Mouse (Mus musculus): ENCODE measurements at regions not wholly inside any gene's neighbourhood (a gene's known extent, or its start where the extent isn't known, plus 50 kb on each side); places are given as distances from the start of the nearest gene placed in this dataset.

DNA sequence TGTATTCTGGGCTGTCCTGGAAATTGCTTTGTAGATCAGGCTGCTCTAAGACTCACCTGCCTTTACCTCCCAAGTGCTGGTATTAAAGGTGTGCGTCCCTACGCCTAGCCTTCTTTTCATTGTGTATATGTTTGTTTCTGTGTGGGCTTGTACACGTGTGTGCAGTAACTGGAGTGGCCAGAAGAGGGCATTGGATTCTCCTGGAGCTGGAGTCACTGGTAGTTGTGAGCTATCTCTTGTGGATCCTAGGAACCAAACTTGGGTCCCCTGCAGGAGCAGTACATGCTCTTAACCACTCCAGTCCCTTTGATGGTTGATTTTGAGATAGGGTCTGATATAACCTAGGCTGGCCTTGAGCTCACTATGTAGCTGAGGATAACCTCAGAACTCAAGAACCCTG lies 93.2 kb upstream of the Lhx1 start:
- TF ChIP-seq CTCF (IDR thresholded peaks at IDR 0.05; ENCODE audit: low read depth, low read length): no peak
- no peak for TF ChIP-seq POLR2A (IDR thresholded peaks at IDR 0.05; ENCODE audit: borderline replicate concordance, low read depth, low read length)
